Mouse (Mus musculus): ENCODE results near the gene Exoc6b.

DNA sequence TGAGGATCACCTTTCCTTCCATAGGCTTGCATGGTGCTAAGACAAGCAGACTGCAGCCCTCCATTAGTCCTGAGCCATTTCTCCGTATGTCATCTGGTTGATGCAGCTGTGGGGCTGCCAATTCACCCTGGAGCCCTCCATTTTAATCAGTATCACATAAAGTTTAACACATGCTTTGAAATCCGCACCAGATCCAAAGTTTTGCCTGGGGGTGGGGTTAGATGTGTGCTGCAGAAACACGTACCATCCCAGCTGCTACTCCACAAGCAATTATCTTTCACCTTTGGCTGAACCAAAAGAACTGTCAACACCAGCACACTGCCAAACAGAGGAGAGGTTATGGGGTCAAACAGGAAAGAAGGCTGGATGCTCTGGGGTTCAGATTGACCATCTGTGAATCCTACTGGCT is 92.7 kb downstream of the Exoc6b start:
- no peak for TF ChIP-seq CHD2 (IDR thresholded peaks at IDR 0.05; ENCODE audit: low read depth, low read length)
- no peak for TF ChIP-seq ZC3H11A (IDR thresholded peaks at IDR 0.05; ENCODE audit: borderline replicate concordance, low read depth, low read length)
- no peak for TF ChIP-seq ZNF384 (IDR thresholded peaks at IDR 0.05; ENCODE audit: low read depth, low read length)
- no peak for TF ChIP-seq HCFC1 (IDR thresholded peaks at IDR 0.05; ENCODE audit: borderline replicate concordance, insufficient read depth, low read length)

Data from ES-E14 (cell line).